Mouse (Mus musculus): ENCODE results near the gene Cib4. TPM values are rescaled to one million over a fixed set of nuclear protein-coding genes. Genes with fewer than 3 reads are reported as not detected.

The Cib4 gene
- polyA plus RNA-seq, 1 experiment from 2014 or later, result not detected

DNA sequence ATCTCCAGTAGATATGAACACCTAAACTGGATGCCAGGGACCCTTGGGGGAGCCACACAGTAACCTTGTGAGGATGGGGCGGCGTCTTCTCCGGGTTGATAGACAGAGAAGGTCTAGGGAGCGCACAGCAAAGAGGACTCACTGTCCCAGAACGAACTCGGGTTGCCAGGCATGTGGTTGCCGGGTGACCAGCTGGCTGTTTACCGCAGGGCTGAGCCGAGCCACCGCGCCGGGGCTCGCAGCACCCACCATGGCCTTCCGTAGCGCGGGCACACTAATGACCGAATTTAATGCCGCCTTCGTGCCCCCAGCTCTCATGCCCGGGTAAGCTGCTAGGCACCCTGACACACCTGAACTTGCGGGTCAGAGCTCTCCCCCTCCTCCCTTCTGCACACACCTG, 79.8 kb downstream of the Cib4 start, which contains the start of gene 1700001C02Rik:
Gene 1700001C02Rik, plus strand, starts transcription at position 187 of the 400 bp plus-strand sequence.
- H3K27ac ChIP-seq (replicated peaks; ENCODE audit: low read depth, low read length), result no peak within 1 kb of the TSS
- peak within 1 kb of the TSS; percentile 63 for H3K4me2 ChIP-seq (ENCODE audit: low read length)
- H3K36me3 ChIP-seq (ENCODE audit: control insufficient read depth, insufficient read depth, low read length), result no peaks in the 10 kb centered on the region
- peak within 1 kb of the TSS; percentile 28 for H3K4me3 ChIP-seq (replicated peaks; ENCODE audit: low read depth, low read length)
- peaks cover 22% of the 10 kb centered on the region; the same call in 1 of the 2 replicates for H3K4me1 ChIP-seq (ENCODE audit: control insufficient read depth, insufficient read depth, low read length)
- H3K27me3 ChIP-seq (ENCODE audit: control insufficient read depth, insufficient read depth, low read length), result no peaks in the 10 kb centered on the region; the same call in 1 of the 2 replicates
- WGBS, result 10% methylated on average over 21 of the region's 21 CpGs
- DNase-seq (peak; percentile 59), ATAC-seq (ENCODE audit: low FRiP score, low TSS enrichment) (no peak)
- H3K9me3 ChIP-seq (ENCODE audit: control insufficient read depth, low read length), result no peaks in the 10 kb centered on the region
- H3K9ac ChIP-seq (replicated peaks; ENCODE audit: low read length), result peak within 1 kb of the TSS; percentile 45; the same call in 1 of the 2 replicates

DNA sequence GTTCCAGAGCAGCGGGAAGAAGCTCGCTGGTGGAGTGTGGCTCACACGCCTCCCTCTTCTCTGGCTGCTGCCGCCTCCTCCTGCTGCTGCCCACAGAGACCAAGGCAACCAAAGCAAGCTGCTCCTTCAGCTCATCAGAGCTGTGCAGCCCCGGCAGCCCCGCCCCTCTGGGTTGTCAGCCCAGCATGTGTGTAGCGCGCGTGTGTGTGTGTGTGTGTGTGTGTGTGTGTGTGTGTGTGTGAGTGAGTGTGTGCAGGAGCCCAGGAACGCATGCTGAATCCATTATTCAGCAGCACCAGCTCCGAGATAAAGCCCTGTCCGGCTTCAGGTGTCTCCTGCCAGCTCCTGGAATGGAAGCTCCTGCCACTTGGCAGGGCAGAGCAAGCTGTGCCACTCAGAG, 83.8 kb downstream of the Cib4 start, which contains the start of gene Otof:
Gene Otof, minus strand, starts transcription at position 112 of the 400 bp plus-strand sequence.
- peak; percentile 80 for DNase-seq
- Histone ChIP-seq H3K4me3 (replicated peaks; ENCODE audit: low read depth, low read length) (0 out of 2 replicates have a peak within 1 kb of the TSS, but pooled peaks have one; percentile 7), H3K36me3 (ENCODE audit: control insufficient read depth, insufficient read depth, low read length) (no peaks in the 10 kb centered on the region), H3K4me2 (ENCODE audit: low read length) (peak within 1 kb of the TSS; percentile 42), H3K27me3 (ENCODE audit: control insufficient read depth, insufficient read depth, low read length) (no peaks in the 10 kb centered on the region; the same call in 1 of the 2 replicates), H3K4me1 (ENCODE audit: control insufficient read depth, insufficient read depth, low read length) (peaks cover 21% of the 10 kb centered on the region; the same call in 1 of the 2 replicates), H3K9me3 (ENCODE audit: control insufficient read depth, low read length) (no peaks in the 10 kb centered on the region), H3K27ac (replicated peaks; ENCODE audit: low read depth, low read length) (peak within 1 kb of the TSS; percentile 52), H3K9ac (replicated peaks; ENCODE audit: low read length) (no peak within 1 kb of the TSS)
- ATAC-seq (ENCODE audit: low FRiP score, low TSS enrichment), result peak; percentile 66
- WGBS, result 21% methylated on average over 12 of the region's 12 CpGs

DNA sequence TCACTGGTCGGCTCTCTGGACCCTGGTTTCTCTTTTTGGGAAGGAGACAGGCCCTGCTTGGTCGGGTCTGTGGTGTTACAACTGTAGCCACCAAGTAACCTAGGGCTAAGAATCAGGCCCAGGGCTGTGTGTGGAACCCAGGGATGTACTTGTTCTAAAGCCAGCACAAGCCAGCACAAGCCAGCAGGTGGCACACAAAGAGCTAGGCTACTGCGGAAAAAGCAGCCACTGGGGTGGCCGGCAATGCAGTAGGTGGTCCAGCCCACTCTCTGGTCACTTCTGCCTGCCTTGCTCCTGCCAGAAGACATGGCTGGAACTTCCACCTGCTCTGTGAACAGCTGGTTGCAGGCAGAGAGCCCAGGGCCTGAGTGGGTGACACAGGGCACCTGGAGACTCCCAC, 85.5 kb downstream of the Cib4 start:
- WGBS, result 41% methylated on average over 4 of the region's 4 CpGs

DNA sequence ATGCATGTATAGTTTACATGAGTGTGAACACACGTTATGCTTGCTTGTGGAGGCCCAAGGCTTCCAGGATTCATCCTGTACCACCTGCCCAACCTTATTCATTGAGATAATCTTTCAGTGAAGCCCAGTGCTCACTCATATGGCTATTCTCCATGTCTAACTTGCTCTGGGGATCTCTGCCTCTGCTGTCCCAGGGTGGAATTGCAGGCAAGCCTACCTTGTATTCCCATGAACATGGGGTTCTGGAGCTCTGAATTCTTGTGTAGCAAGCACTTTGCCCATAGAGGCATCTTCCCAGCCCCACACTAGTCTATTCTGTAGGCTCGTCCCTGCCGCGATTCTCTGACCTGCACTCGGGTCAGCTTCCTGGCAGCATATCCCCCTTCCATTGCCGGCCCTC, 89.6 kb downstream of the Cib4 start:
- H3K9ac ChIP-seq (replicated peaks; ENCODE audit: low read length), result no peak overlapping the region
- H3K27me3 ChIP-seq (ENCODE audit: control insufficient read depth, insufficient read depth, low read length), result no peaks in the 10 kb centered on the region
- DNase-seq (peak; percentile 48), ATAC-seq (ENCODE audit: low FRiP score, low TSS enrichment) (no peak)
- 0 out of 2 replicates have a peak, but pooled peaks cover 2% of the 10 kb centered on the region for H3K4me1 ChIP-seq (ENCODE audit: control insufficient read depth, insufficient read depth, low read length)
- H3K36me3 ChIP-seq (ENCODE audit: control insufficient read depth, insufficient read depth, low read length), result no peaks in the 10 kb centered on the region
- no peaks in the 10 kb centered on the region for H3K9me3 ChIP-seq (ENCODE audit: control insufficient read depth, low read length)
- no peak overlapping the region for H3K4me3 ChIP-seq (replicated peaks; ENCODE audit: low read depth, low read length)
- H3K4me2 ChIP-seq (ENCODE audit: low read length), result no peak overlapping the region
- WGBS, result 61% methylated on average over 6 of the region's 6 CpGs
- no peak overlapping the region for H3K27ac ChIP-seq (replicated peaks; ENCODE audit: low read depth, low read length)

More for the DNA sequence above, 85.5 kb downstream of the Cib4 start:
- Histone ChIP-seq H3K4me3 (replicated peaks; ENCODE audit: low read depth, low read length) (no peak overlapping the region), H3K36me3 (ENCODE audit: control insufficient read depth, insufficient read depth, low read length) (no peaks in the 10 kb centered on the region), H3K27ac (replicated peaks; ENCODE audit: low read depth, low read length) (no peak overlapping the region), H3K9ac (replicated peaks; ENCODE audit: low read length) (no peak overlapping the region), H3K9me3 (ENCODE audit: control insufficient read depth, low read length) (no peaks in the 10 kb centered on the region), H3K4me1 (ENCODE audit: control insufficient read depth, insufficient read depth, low read length) (0 out of 2 replicates have a peak, but pooled peaks cover 12% of the 10 kb centered on the region), H3K27me3 (ENCODE audit: control insufficient read depth, insufficient read depth, low read length) (no peaks in the 10 kb centered on the region), H3K4me2 (ENCODE audit: low read length) (no peak overlapping the region)
- DNase-seq (peak; percentile 56), ATAC-seq (ENCODE audit: low FRiP score, low TSS enrichment) (no peak)

DNA sequence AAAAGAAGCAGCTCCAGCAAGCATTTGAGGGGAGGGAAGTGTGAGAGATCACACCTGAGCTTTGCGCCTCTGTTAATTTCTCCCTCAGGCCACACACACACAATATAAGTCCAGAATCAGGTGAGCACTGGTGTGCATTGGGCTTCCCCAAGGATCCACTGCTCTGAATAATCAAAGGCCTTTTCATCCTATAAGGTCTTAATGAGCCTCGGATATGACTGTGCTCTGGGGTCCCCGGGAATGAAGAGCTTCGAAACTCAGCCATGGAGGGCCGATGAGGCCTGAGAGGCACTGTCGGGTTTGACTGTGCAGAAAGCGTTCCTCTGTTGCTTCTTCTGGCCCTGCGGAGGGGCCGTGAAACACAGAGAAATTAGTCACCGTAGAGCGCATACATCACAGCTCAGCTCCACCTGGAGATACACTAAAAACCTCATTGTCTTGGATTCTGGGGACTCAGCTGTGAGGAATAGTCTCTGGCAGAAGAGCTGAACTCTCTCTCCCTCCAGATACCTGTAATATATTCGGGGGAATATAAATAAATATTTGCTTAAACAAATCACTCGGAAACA, 101.2 kb downstream of the Cib4 start:
- WGBS, result 75% methylated on average over 13 of the region's 13 CpGs
- Histone ChIP-seq H3K36me3 (ENCODE audit: control insufficient read depth, insufficient read depth, low read length) (no peaks in the 10 kb centered on the region), H3K9ac (replicated peaks; ENCODE audit: low read length) (no peak overlapping the region), H3K4me3 (replicated peaks; ENCODE audit: low read depth, low read length) (no peak overlapping the region), H3K27ac (replicated peaks; ENCODE audit: low read depth, low read length) (no peak overlapping the region), H3K4me1 (ENCODE audit: control insufficient read depth, insufficient read depth, low read length) (no peaks in the 10 kb centered on the region), H3K4me2 (ENCODE audit: low read length) (no peak overlapping the region), H3K9me3 (ENCODE audit: control insufficient read depth, low read length) (no peaks in the 10 kb centered on the region), H3K27me3 (ENCODE audit: control insufficient read depth, insufficient read depth, low read length) (no peaks in the 10 kb centered on the region)
- ATAC-seq (ENCODE audit: low FRiP score, low TSS enrichment) (no peak), DNase-seq (no peak)

DNA sequence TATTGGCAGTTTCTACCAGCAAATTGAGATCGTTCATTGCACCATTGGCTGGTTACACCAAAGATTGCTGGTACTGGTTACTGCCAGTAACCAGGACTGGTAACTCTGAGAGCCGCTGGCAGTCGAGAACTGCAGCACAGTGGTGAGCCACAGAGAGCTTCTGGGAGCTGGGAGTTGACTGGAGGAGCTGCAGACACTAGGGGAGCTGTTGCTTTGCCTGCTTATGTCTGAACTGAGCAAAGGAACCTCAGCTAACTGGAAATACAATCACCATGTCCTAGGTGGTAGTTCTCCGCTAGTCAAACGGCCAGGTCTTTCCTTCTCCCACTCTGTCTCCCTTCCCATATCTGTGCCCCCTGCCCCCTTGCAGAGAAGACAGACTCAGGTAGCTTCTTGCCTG, 103.4 kb downstream of the Cib4 start:
- H3K36me3 ChIP-seq (ENCODE audit: control insufficient read depth, insufficient read depth, low read length), result no peaks in the 10 kb centered on the region
- no peaks in the 10 kb centered on the region for H3K27me3 ChIP-seq (ENCODE audit: control insufficient read depth, insufficient read depth, low read length)
- no peak overlapping the region for H3K27ac ChIP-seq (replicated peaks; ENCODE audit: low read depth, low read length)
- H3K9ac ChIP-seq (replicated peaks; ENCODE audit: low read length), result no peak overlapping the region
- 72% methylated on average over 5 of the region's 5 CpGs for WGBS
- no peak overlapping the region for H3K4me2 ChIP-seq (ENCODE audit: low read length)
- H3K4me3 ChIP-seq (replicated peaks; ENCODE audit: low read depth, low read length), result no peak overlapping the region
- ATAC-seq (ENCODE audit: low FRiP score, low TSS enrichment) (no peak), DNase-seq (no peak)
- H3K9me3 ChIP-seq (ENCODE audit: control insufficient read depth, low read length), result no peaks in the 10 kb centered on the region
- no peaks in the 10 kb centered on the region for H3K4me1 ChIP-seq (ENCODE audit: control insufficient read depth, insufficient read depth, low read length)

DNA sequence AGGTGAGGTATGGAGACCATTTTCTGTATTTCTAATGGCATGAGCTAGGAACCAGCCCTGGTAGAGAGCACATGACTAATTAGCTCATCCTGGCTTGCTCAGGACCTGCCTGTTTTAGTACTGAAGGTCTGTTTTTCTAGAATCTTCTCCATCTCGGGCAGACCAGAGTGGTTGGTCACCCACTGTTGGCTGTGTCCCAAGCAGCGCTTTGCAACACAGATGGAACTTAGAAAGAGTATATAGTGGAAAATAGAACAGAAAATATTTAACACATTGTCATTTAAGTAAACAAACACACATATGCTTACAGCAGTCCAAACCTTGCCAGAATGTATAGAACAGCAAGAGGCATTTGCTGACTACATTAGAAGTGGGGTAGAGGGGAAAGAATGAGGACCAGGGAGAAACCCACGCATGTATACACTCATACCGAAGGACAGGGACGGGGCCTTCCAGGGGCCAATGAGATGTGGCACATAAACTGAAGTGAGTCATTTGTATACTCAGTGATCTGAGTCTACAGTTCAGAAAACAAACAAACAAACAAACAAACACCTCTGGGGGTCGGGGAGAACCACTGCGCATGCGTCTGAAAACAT, 105.2 kb downstream of the Cib4 start:
- H3K27ac ChIP-seq (replicated peaks; ENCODE audit: low read depth, low read length), result no peak overlapping the region
- WGBS, result 93% methylated on average over 8 of the region's 8 CpGs
- no peaks in the 10 kb centered on the region for H3K9me3 ChIP-seq (ENCODE audit: control insufficient read depth, low read length)
- no peak overlapping the region for H3K4me3 ChIP-seq (replicated peaks; ENCODE audit: low read depth, low read length)
- no peaks in the 10 kb centered on the region for H3K36me3 ChIP-seq (ENCODE audit: control insufficient read depth, insufficient read depth, low read length)
- no peak for ATAC-seq (ENCODE audit: low FRiP score, low TSS enrichment)
- H3K4me2 ChIP-seq (ENCODE audit: low read length), result no peak overlapping the region
- DNase-seq, result no peak
- no peak overlapping the region for H3K9ac ChIP-seq (replicated peaks; ENCODE audit: low read length)
- H3K4me1 ChIP-seq (ENCODE audit: control insufficient read depth, insufficient read depth, low read length), result no peaks in the 10 kb centered on the region
- no peaks in the 10 kb centered on the region for H3K27me3 ChIP-seq (ENCODE audit: control insufficient read depth, insufficient read depth, low read length)

DNA sequence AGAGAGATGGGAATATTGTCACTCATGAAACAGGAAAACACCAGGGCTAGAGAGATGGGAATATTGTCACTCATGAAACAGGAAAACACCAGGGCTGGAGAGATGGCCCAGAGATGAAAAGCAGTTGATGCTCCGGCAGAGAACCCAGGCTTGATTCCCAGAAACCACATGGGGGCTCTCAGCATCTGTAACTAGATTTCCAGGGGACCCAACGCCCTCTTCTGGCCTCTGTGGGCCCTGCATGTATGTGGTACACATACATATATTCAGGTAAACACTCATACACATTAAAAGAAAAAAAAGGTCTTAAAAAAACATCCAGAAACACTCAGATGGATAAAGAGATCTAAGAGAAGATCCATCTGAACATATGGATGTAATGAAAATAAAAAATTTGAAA, 106.7 kb downstream of the Cib4 start:
- Histone ChIP-seq H3K36me3 (ENCODE audit: control insufficient read depth, insufficient read depth, low read length) (no peaks in the 10 kb centered on the region), H3K4me3 (replicated peaks; ENCODE audit: low read depth, low read length) (no peak overlapping the region), H3K4me1 (ENCODE audit: control insufficient read depth, insufficient read depth, low read length) (no peaks in the 10 kb centered on the region), H3K27me3 (ENCODE audit: control insufficient read depth, insufficient read depth, low read length) (no peaks in the 10 kb centered on the region), H3K9ac (replicated peaks; ENCODE audit: low read length) (no peak overlapping the region), H3K4me2 (ENCODE audit: low read length) (no peak overlapping the region), H3K9me3 (ENCODE audit: control insufficient read depth, low read length) (no peaks in the 10 kb centered on the region), H3K27ac (replicated peaks; ENCODE audit: low read depth, low read length) (no peak overlapping the region)
- 53% methylated on average over 2 of the region's 2 CpGs for WGBS
- ATAC-seq (ENCODE audit: low FRiP score, low TSS enrichment) (no peak), DNase-seq (no peak)
